Mouse (Mus musculus): ENCODE measurements around the gene Rhoa. TPM values are rescaled to one million over a fixed set of nuclear protein-coding genes. Genes with fewer than 3 reads are reported as not detected.
"Not testable (repeated sequence)": the region's sequence is repeated elsewhere in the genome, so short reads cannot be mapped to it uniquely, and the experiment has no call there.

Gene Rhoa
- polyA plus RNA-seq (2016; fragmentation: Nextera tagmentation; extraction: Ambion mirVana) = 272 and 276 TPM in 2 replicates

GRCm38 (mm10) chr9:108305629-108306520, at the start of gene Rhoa, which contains the start of gene Tcta:
Gene Rhoa (plus strand): TSS chr9:108306129.
Gene Tcta (minus strand): TSS chr9:108306160.
- under 1% methylated on average over 81 of the region's 81 CpGs for WGBS
- Histone ChIP-seq H3K27ac (replicated peaks) (peak within 1 kb of the TSS; percentile 99), H3K27me3 (ENCODE audit: low read depth, poor library complexity, severe bottlenecking) (no peaks in the 10 kb centered on the region), H3K9me3 (replicated peaks) (no peaks in the 10 kb centered on the region), H3K4me3 (peak within 1 kb of the TSS; percentile 80), H3K36me3 (peaks cover 38% of the 10 kb centered on the region), H3K4me1 (peaks cover 41% of the 10 kb centered on the region)
- peak; percentile 98 for DNase-seq (ENCODE audit: low spot score)

DNA sequence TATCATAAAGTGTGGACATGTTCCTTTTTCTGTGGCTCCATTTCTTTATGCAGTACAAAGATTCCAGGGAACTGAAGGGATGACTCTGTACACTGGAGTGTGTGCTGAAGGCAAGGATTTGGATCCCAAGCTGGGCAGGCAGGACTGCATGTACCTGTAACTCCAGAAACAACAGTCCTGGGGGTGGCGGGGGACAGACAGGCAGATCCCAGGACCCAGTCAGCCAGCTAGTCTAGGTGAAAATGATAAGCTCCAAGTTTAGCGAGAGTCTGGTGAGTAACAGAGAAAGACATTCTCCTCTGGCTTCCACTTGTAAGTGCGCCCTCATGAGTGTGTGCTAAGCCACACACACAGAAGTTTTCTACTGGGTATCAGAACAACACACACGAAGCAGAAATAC, 45.4 kb upstream of the Rhoa start:
- 84% methylated on average over 4 of the region's 4 CpGs for WGBS
- Histone ChIP-seq H3K36me3 (peaks cover 18% of the 10 kb centered on the region; the same call in 1 of the 2 replicates), H3K4me3 (no peak overlapping the region), H3K9me3 (replicated peaks) (no peaks in the 10 kb centered on the region), H3K27me3 (ENCODE audit: low read depth, poor library complexity, severe bottlenecking) (no peaks in the 10 kb centered on the region), H3K27ac (replicated peaks) (no peak overlapping the region), H3K4me1 (peaks cover 40% of the 10 kb centered on the region)
- no peak for DNase-seq (ENCODE audit: low spot score)

- H3K9me3 ChIP-seq (replicated peaks) = no peaks in the 10 kb centered on the region
- H3K4me3 ChIP-seq = peak overlapping the region; percentile 93
- H3K4me1 ChIP-seq = peaks cover 40% of the 10 kb centered on the region
- WGBS = 81% methylated on average over 7 of the region's 7 CpGs
- no peak overlapping the region for H3K27ac ChIP-seq (replicated peaks)
- no peak for DNase-seq (ENCODE audit: low spot score)
- peaks cover 18% of the 10 kb centered on the region; the same call in 1 of the 2 replicates for H3K36me3 ChIP-seq
- no peaks in the 10 kb centered on the region for H3K27me3 ChIP-seq (ENCODE audit: low read depth, poor library complexity, severe bottlenecking)
These were observed 44.1 kb upstream of the Rhoa start for GRCm38 (mm10) chr9:108261865-108262264.

DNA sequence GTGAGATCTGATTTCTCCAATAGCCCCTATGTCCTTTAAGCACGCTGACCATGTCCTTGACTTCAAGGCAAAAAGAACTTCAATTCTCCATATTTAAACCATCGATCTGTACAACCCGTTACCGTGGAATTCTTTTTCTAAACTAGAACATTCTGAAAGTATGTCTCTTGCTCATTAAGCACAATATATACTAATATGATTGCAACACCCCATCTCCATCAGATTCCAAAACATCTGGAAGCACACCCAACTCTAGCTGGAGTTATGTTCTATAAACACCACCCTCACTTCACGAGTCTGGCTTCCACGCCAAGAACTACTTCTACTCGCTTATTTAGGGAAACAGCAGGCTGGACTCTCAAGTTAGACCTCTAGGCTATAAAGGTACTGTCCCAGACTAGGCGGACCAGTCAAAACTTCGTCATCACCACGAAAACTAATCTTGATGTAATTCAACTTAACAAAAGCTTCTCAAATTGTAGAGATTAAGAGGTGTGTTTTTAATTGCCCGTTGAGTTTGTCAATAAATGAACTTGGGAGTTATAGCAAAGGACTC, 43.4 kb upstream of the Rhoa start:
- Histone ChIP-seq H3K9me3 (replicated peaks) (no peaks in the 10 kb centered on the region), H3K36me3 (peaks cover 11% of the 10 kb centered on the region; the same call in 1 of the 2 replicates), H3K27me3 (ENCODE audit: low read depth, poor library complexity, severe bottlenecking) (no peaks in the 10 kb centered on the region), H3K27ac (replicated peaks) (peak overlapping the region; percentile 97), H3K4me1 (peaks cover 40% of the 10 kb centered on the region), H3K4me3 (peak overlapping the region; percentile 93)
- no peak for DNase-seq (ENCODE audit: low spot score)
- WGBS = 52% methylated on average over 11 of the region's 11 CpGs

GRCm38 (mm10) chr9:108263131-108263681, 42.7 kb upstream of the Rhoa start:
- Histone ChIP-seq H3K27me3 (ENCODE audit: low read depth, poor library complexity, severe bottlenecking) (no peaks in the 10 kb centered on the region), H3K4me3 (peak overlapping the region; percentile 93), H3K36me3 (peaks cover 5% of the 10 kb centered on the region; the same call in 1 of the 2 replicates), H3K4me1 (peaks cover 40% of the 10 kb centered on the region), H3K9me3 (replicated peaks) (no peaks in the 10 kb centered on the region), H3K27ac (replicated peaks) (peak overlapping the region; percentile 97)
- no peak for DNase-seq (ENCODE audit: low spot score)
- under 1% methylated on average over 62 of the region's 62 CpGs for WGBS

- Histone ChIP-seq H3K9me3 (replicated peaks) (no peaks in the 10 kb centered on the region), H3K27ac (replicated peaks) (peak within 1 kb of the TSS; percentile 97), H3K4me1 (peaks cover 40% of the 10 kb centered on the region), H3K27me3 (ENCODE audit: low read depth, poor library complexity, severe bottlenecking) (no peaks in the 10 kb centered on the region), H3K4me3 (peak within 1 kb of the TSS; percentile 93), H3K36me3 (peaks cover 5% of the 10 kb centered on the region; the same call in 1 of the 2 replicates)
- peak; percentile 100 for DNase-seq (ENCODE audit: low spot score)
- 0% methylated on average over 70 of the region's 71 CpGs for WGBS
These were observed 42.2 kb upstream of the Rhoa start, which contains the start of gene Dag1 for GRCm38 (mm10) chr9:108263690-108264190. Gene Dag1 (minus strand): TSS chr9:108263958.

DNA sequence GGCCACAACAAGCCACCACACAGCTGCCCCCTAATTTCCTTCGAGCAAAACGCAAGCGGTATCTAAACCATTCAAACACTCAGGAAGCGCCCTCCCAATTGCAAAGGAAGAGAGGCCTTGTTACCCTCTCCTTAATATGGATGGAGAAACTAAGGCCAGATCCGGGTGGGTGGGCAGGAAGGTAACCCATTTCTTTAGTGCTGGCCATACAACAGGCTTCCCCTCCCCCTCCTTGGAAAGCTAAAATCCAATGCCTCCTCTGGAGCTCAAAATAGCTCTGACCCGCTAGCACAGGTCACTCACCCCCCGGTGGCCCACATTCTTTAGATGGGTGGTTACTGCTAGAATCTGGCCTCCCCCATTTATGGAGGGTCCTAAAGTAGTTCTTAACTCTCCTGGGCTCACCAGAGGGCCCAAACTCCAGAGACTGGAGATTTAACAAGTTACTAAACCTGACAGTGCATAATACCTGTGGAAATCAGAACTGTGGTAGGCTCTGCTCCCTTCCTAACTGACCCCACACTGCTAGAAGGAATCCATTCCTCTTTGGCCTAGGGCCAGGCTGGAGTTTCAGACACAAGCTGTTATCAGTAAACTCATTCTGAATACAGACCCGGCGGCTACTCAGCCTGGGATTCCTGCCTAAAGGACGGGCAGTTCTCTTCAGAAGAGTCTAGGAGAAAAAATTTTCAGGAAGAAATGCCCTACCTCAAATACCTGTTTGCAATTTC, 41.6 kb upstream of the Rhoa start:
- DNase-seq (ENCODE audit: low spot score) = peak; percentile 20
- Histone ChIP-seq H3K4me3 (peak overlapping the region; percentile 93), H3K9me3 (replicated peaks) (no peaks in the 10 kb centered on the region), H3K4me1 (peaks cover 40% of the 10 kb centered on the region), H3K36me3 (peaks cover 5% of the 10 kb centered on the region; the same call in 1 of the 2 replicates), H3K27me3 (ENCODE audit: low read depth, poor library complexity, severe bottlenecking) (no peaks in the 10 kb centered on the region), H3K27ac (replicated peaks) (peak overlapping the region; percentile 97)
- 18% methylated on average over 10 of the region's 10 CpGs for WGBS

DNA sequence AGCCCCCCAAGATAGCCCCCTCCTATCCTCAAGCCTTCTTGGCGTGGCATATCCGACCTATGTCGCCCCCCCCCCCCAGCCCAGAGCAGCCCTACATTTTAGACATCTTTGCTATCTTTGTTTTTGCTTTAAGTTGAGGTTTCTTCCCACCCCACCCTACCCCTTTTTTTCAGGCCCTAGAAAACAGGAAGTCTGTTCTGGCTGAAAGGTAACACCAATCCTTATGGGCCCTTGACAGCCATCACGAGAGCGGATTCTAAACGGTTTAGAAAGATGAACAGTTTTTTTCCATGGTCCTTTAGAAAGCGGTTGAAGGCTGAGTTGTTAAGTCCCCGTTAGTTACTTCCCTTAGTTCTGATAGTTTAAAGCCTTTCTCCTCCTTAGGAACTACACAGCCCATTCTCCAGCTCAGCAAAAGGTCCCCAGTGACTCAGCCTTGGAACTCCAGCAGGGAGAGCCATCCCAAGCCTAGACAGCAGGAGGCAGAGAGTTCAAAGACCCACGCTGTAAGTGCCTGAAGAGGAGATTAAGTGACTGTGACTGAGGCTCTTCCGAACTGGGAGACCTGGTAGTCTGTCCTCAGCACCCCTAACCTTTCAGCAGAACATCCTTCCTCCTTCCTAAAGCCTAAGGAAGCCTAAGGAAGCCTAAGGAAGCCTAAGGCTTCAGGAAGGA, 39.5 kb upstream of the Rhoa start:
- no peak overlapping the region for H3K27ac ChIP-seq (replicated peaks)
- no peak for DNase-seq (ENCODE audit: low spot score)
- WGBS = 62% methylated on average over 10 of the region's 10 CpGs
- H3K4me3 ChIP-seq = no peak overlapping the region
- no peaks in the 10 kb centered on the region for H3K27me3 ChIP-seq (ENCODE audit: low read depth, poor library complexity, severe bottlenecking)
- no peaks in the 10 kb centered on the region for H3K36me3 ChIP-seq
- H3K4me1 ChIP-seq = peaks cover 33% of the 10 kb centered on the region
- H3K9me3 ChIP-seq (replicated peaks) = no peaks in the 10 kb centered on the region

DNA sequence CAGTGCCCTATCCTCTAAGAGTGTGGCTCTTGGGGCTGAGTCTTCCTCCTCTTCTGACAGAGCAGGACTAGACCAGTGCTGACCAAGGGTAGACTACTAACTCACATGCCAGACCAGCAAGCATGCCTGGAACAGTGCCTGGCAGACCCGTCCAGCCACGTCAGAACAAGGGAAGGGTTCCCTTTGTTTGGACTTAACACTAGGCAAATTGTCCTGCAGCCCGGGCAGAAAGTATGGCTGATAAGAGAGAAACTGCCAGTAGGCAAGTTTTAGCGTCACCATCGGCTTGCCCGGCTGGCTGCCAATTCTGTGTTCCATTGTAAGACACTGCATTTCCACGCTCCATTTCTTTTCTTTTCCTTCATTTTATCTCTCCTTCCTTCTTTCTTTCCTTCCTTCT, 38.2 kb upstream of the Rhoa start:
- Histone ChIP-seq H3K4me1 (peaks cover 28% of the 10 kb centered on the region), H3K27ac (replicated peaks) (no peak overlapping the region), H3K36me3 (no peaks in the 10 kb centered on the region), H3K9me3 (replicated peaks) (no peaks in the 10 kb centered on the region), H3K27me3 (ENCODE audit: low read depth, poor library complexity, severe bottlenecking) (no peaks in the 10 kb centered on the region), H3K4me3 (no peak overlapping the region)
- no peak for DNase-seq (ENCODE audit: low spot score)
- 86% methylated on average over 7 of the region's 7 CpGs for WGBS

- H3K4me1 ChIP-seq = peaks cover 19% of the 10 kb centered on the region
- not testable (repeated sequence) for H3K9me3 ChIP-seq (replicated peaks); H3K27me3 ChIP-seq (ENCODE audit: low read depth, poor library complexity, severe bottlenecking); H3K4me3 ChIP-seq; DNase-seq (ENCODE audit: low spot score); H3K27ac ChIP-seq (replicated peaks); H3K36me3 ChIP-seq
- WGBS = 82% methylated on average over 7 of the region's 7 CpGs
These were observed 37.2 kb upstream of the Rhoa start for GRCm38 (mm10) chr9:108268701-108269100.

GRCm38 (mm10) chr9:108271941-108272340, 34.0 kb upstream of the Rhoa start:
- 52% methylated on average over 2 of the region's 2 CpGs for WGBS
- no peak overlapping the region for H3K27ac ChIP-seq (replicated peaks)
- H3K9me3 ChIP-seq (replicated peaks) = no peaks in the 10 kb centered on the region
- H3K36me3 ChIP-seq = no peaks in the 10 kb centered on the region
- H3K4me1 ChIP-seq = 0 out of 2 replicates have a peak, but pooled peaks cover 8% of the 10 kb centered on the region
- H3K27me3 ChIP-seq (ENCODE audit: low read depth, poor library complexity, severe bottlenecking) = no peaks in the 10 kb centered on the region
- H3K4me3 ChIP-seq = no peak overlapping the region
- no peak for DNase-seq (ENCODE audit: low spot score)

Measured in midbrain, embryonic 10.5 days (tissue).